8 mouse cellular contexts compared by ENCODE assay signal in genomic region chr14:43987404-43987803, GRCm38 (mm10). TPM values are rescaled to one million over a fixed set of nuclear protein-coding genes. Genes with fewer than 3 reads are reported as not detected.
DNase-seq lines count a peak whose midpoint lies in the region; ATAC-seq lines count a peak whose summit lies in the region.
"Not testable (repeated sequence)": the region's sequence is repeated elsewhere in the genome, so short reads cannot be mapped to it uniquely, and the experiment has no call there.

No protein-coding gene starts in this region.

- not testable (repeated sequence) for H3K4me2 ChIP-seq in forebrain, embryonic 12.5 days; liver, embryonic 13.5 days; stomach, embryonic 15.5 days

- ATAC-seq in forebrain, embryonic 12.5 days (ENCODE audit: low FRiP score), result peak; percentile 46; the same call in 1 of the 2 replicates
- peak; percentile 33 for ATAC-seq in liver, embryonic 13.5 days (ENCODE audit: low read depth)
- 0 out of 2 replicates have a peak, but pooled peaks have one; percentile 18 for ATAC-seq in stomach, embryonic 15.5 days (ENCODE audit: insufficient read depth, low FRiP score, low read depth)

- intact Hi-C loops in heart, postnatal 10 days (cut with DNase I), result not testable (repeated sequence)

- not testable (repeated sequence) for H3K9ac ChIP-seq in forebrain, embryonic 12.5 days; liver, embryonic 13.5 days; stomach, embryonic 15.5 days

- 15% methylated on average over 5 of the region's 5 CpGs for WGBS in forebrain, embryonic 12.5 days
- 8% methylated on average over 5 of the region's 5 CpGs for WGBS in liver, embryonic 13.5 days (ENCODE audit: insufficient replicate concordance)
- WGBS in stomach, embryonic 15.5 days, result 18% methylated on average over 5 of the region's 5 CpGs

- not testable (repeated sequence) for H3K9me3 ChIP-seq in forebrain, embryonic 12.5 days; liver, embryonic 13.5 days (replicated peaks); stomach, embryonic 15.5 days

- H3K4me3 ChIP-seq in forebrain, embryonic 12.5 days (replicated peaks); liver, embryonic 13.5 days (replicated peaks); stomach, embryonic 15.5 days (replicated peaks): not testable (repeated sequence)

- not testable (repeated sequence) for H3K27me3 ChIP-seq in forebrain, embryonic 12.5 days; liver, embryonic 13.5 days; stomach, embryonic 15.5 days (replicated peaks)

- H3K4me1 ChIP-seq in forebrain, embryonic 12.5 days; stomach, embryonic 15.5 days: not testable (repeated sequence)
- H3K4me1 ChIP-seq in liver, embryonic 13.5 days (replicated peaks), result peaks cover 10% of the 10 kb centered on the region

- not testable (repeated sequence) for H3K27ac ChIP-seq in forebrain, embryonic 12.5 days; liver, embryonic 13.5 days; stomach, embryonic 15.5 days

- not testable (repeated sequence) for H3K36me3 ChIP-seq in forebrain, embryonic 12.5 days (replicated peaks); liver, embryonic 13.5 days; stomach, embryonic 15.5 days

- DNase-seq in CD4-positive, CD25-positive, alpha-beta regulatory T cell, adult 2 months (ENCODE audit: low read depth, low spot score), result peak; percentile 19
- DNase-seq in c-Kit-positive CD71-negative TER-119-negative erythroid progenitor cells, embryonic 14.5 days (ENCODE audit: low read depth), result peak; percentile 41
- peak; percentile 77 to 82 for DNase-seq in heart, postnatal 10 days
- peak; percentile 60 to 80 for DNase-seq in kidney, postnatal 25 days
- peak; percentile 55 for DNase-seq in liver, embryonic 13.5 days
- peak; percentile 9 to 47 for DNase-seq in natural killer cell, adult 2 months (ENCODE audit: low spot score in 2 of 2)

RNA-seq across cellular contexts. Expression of gene Ang6, which starts 14.7 kb away (rescaled TPM):
- not detected in 2 replicates for polyA plus RNA-seq in forebrain, embryonic 12.5 days (2016; fragmentation: Nextera tagmentation; extraction: Ambion mirVana)
- not detected for total RNA-seq in heart, postnatal 10 days (2021)
- polyA plus RNA-seq in liver, embryonic 13.5 days (2015; fragmentation: Nextera tagmentation; extraction: Ambion mirVana), result not detected in 2 replicates
- not detected in 2 replicates for polyA plus RNA-seq in stomach, embryonic 15.5 days (2015; fragmentation: Nextera tagmentation; extraction: Ambion mirVana)

RNA-seq across cellular contexts. Expression of gene Ang5, which starts 30.5 kb away (rescaled TPM):
- not detected in 2 replicates for polyA plus RNA-seq in forebrain, embryonic 12.5 days (2016; fragmentation: Nextera tagmentation; extraction: Ambion mirVana)
- total RNA-seq in heart, postnatal 10 days (2021), result not detected
- polyA plus RNA-seq in liver, embryonic 13.5 days (2015; fragmentation: Nextera tagmentation; extraction: Ambion mirVana), result not detected in 2 replicates
- polyA plus RNA-seq in stomach, embryonic 15.5 days (2015; fragmentation: Nextera tagmentation; extraction: Ambion mirVana), result not detected in 2 replicates

Comparison
In these comparisons a context has a peak if more than half of its experiments do, and no peak if none do; other contexts are left out.
1. DNase-seq: peak in every context shown above with its lines; median percentile 80 in heart, postnatal 10 days; 70 in kidney, postnatal 25 days; 55 in liver, embryonic 13.5 days; 41 in c-Kit-positive CD71-negative TER-119-negative erythroid progenitor cells, embryonic 14.5 days; 28 in natural killer cell, adult 2 months; 19 in CD4-positive, CD25-positive, alpha-beta regulatory T cell, adult 2 months.